Mouse (Mus musculus) small intestine, adult 2 months (tissue): ENCODE data around the gene Olfr148. TPM values are rescaled to one million over a fixed set of nuclear protein-coding genes. Genes with fewer than 3 reads are reported as not detected.

Experiments
- H3K27ac ChIP-seq: fragments of 200-500 bp; 2 replicates; pipeline ENCODE4 v1.5.1; 2012; ENCODE audit warnings: low read depth, low read length, control low read depth, inconsistent platforms; ENCODE audit not compliant: insufficient read depth
- H3K27me3 ChIP-seq: fragments of 200-500 bp; 2 replicates; pipeline ENCODE4 v1.6.1; 2012; ENCODE audit warnings: mild to moderate bottlenecking, moderate library complexity, low read length, inconsistent platforms; ENCODE audit not compliant: control insufficient read depth, insufficient read depth
- H3K36me3 ChIP-seq: fragments of 200-500 bp; 2 replicates; pipeline ENCODE4 v1.6.1; 2012; ENCODE audit warnings: mild to moderate bottlenecking, low read length, control low read depth, inconsistent platforms; ENCODE audit not compliant: control insufficient read depth, insufficient read depth
- H3K4me1 ChIP-seq: fragments of 200-500 bp; 2 replicates; pipeline ENCODE4 v1.6.1; 2012; ENCODE audit warnings: low read length, inconsistent platforms, mixed read lengths; ENCODE audit not compliant: control insufficient read depth, insufficient read depth, insufficient read length
- H3K4me3 ChIP-seq: fragments of 200-500 bp; 2 replicates; pipeline ENCODE4 v1.5.1; 2012; ENCODE audit warnings: low read depth, mild to moderate bottlenecking, control low read depth, inconsistent platforms, low read length, moderate library complexity
- CTCF ChIP-seq: fragments of 200-500 bp; IDR thresholded peaks from 2 replicates; pipeline ENCODE4 v1.5.1; 2012; ENCODE audit warnings: low read depth, mild to moderate bottlenecking, control low read depth, inconsistent platforms, low read length, moderate library complexity, mixed read lengths; ENCODE audit not compliant: insufficient replicate concordance, insufficient read length; ENCODE audit errors: extremely low read depth
- POLR2A ChIP-seq: fragments of 200-500 bp; IDR thresholded peaks from 2 replicates; pipeline ENCODE4 v1.6.1; 2012; ENCODE audit warnings: low read depth, mild to moderate bottlenecking, control low read depth, inconsistent platforms, low read length, moderate library complexity
- WGBS: fragments of 180-500 bp; shearing (Covaris S2); methylation state at CpG from one replicate; pipeline ENCODE4 v1.1.7; 2018; 5-methylcytosine and 5-hydroxymethylcytosine counted together
- polyA plus RNA-seq: library from polyadenylated mRNA; depleted of rRNA; stranded (reverse); fragments of >200 nt; gene quantifications from 2 replicates; pipeline ENCODE4 v1.2.3, GENCODE M21; 2012

The Olfr148 gene
- polyA plus RNA-seq, 1 experiment = not detected

GRCm38 (mm10) chr9:39611953-39612352 lies 1.5 kb downstream of the Olfr148 start:
- no peaks in the 10 kb centered on the region for H3K27me3 ChIP-seq
- no peak overlapping the region for H3K4me3 ChIP-seq
- WGBS = 67% methylated on average over 1 of the region's 1 CpGs
- H3K27ac ChIP-seq = no peak overlapping the region
- H3K36me3 ChIP-seq = no peaks in the 10 kb centered on the region
- no peaks in the 10 kb centered on the region for H3K4me1 ChIP-seq
- TF ChIP-seq POLR2A = no peak
- TF ChIP-seq CTCF = no peak

DNA sequence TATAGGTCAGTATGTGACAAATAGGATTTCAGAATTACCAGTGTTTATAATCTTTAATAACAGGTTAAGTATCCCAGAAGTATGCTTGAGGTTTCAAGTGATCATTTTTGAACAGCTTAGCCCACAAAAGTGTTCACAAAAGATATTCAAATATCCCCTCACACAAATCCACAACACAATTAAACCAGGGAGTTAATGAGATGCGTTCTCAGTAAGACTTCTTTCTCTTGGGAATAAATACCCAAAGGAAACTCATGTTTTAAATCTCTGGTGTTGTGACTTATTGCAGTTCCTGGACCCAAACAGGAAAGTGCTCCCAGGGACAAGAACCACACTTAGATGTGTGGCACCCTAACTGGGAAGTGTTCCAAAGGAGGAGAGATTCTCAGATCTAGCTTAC lies 10.6 kb downstream of the Olfr148 start, which contains the start of gene Olfr960:
Gene Olfr960 (plus strand): TSS at position 301 of the 400 bp plus-strand sequence.
- no peak within 1 kb of the TSS for H3K27ac ChIP-seq
- H3K27me3 ChIP-seq = no peaks in the 10 kb centered on the region
- H3K36me3 ChIP-seq = no peaks in the 10 kb centered on the region
- H3K4me1 ChIP-seq = no peaks in the 10 kb centered on the region
- WGBS = 71% methylated on average over 1 of the region's 1 CpGs
- TF ChIP-seq CTCF (no peak), POLR2A (no peak)
- no peak within 1 kb of the TSS for H3K4me3 ChIP-seq

- no peaks in the 10 kb centered on the region for H3K27me3 ChIP-seq
- no peak for TF ChIP-seq CTCF
- TF ChIP-seq POLR2A = no peak
- 86% methylated on average over 3 of the region's 3 CpGs for WGBS
Measured at GRCm38 (mm10) chr9:39623783-39624182, 13.3 kb downstream of the Olfr148 start.

GRCm38 (mm10) chr9:39624711-39625110 lies 14.3 kb downstream of the Olfr148 start:
- 15% methylated on average over 2 of the region's 2 CpGs for WGBS
- Histone ChIP-seq H3K27ac (no peak overlapping the region), H3K27me3 (no peaks in the 10 kb centered on the region), H3K36me3 (no peaks in the 10 kb centered on the region), H3K4me3 (no peak overlapping the region), H3K4me1 (no peaks in the 10 kb centered on the region)
- TF ChIP-seq POLR2A (no peak), CTCF (no peak)

More at GRCm38 (mm10) chr9:39623783-39624182, 13.3 kb downstream of the Olfr148 start:
- Histone ChIP-seq H3K27ac (no peak overlapping the region), H3K36me3 (no peaks in the 10 kb centered on the region), H3K4me1 (no peaks in the 10 kb centered on the region), H3K4me3 (no peak overlapping the region)

- WGBS = 76% methylated on average over 2 of the region's 2 CpGs
- no peak for TF ChIP-seq CTCF
- TF ChIP-seq POLR2A = no peak
- no peaks in the 10 kb centered on the region for H3K4me1 ChIP-seq
- H3K27me3 ChIP-seq = no peaks in the 10 kb centered on the region
- no peak overlapping the region for H3K27ac ChIP-seq
- H3K36me3 ChIP-seq = no peaks in the 10 kb centered on the region
- H3K4me3 ChIP-seq = no peak overlapping the region
Measured at GRCm38 (mm10) chr9:39629069-39629468, 18.6 kb downstream of the Olfr148 start.

DNA sequence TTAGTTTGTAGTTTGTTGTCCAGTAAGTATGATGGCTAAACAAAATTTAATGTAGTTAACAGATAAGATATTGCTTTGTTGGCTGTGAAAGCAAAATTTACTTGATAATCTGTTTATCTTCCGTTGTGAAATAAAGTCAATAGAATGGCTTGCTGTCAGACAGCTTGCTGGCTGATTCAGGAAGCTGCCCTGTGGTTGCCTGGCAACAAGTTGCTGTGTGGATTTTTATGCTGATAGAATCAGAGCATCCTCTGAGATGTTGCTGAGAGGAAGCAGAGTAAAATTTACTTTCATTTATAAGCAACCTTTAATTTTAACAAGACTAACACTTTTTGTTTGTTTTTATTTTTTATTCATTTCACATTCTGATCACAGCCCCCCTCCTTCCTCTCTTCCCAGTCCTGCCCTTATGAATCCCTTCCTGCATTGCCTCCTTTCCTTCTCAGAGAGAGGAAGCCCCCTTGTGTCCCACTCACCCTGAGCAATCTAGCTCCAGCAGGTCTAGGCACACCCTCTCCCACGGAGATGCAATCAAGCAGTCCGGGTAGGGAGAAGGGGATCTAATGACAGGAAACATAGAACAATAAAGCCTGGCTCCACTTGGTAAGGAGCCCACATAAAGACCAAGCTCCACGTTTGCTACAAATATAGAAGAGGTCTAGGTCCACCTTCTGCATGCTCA lies 23.6 kb downstream of the Olfr148 start:
- no peak for TF ChIP-seq CTCF
- TF ChIP-seq POLR2A = no peak
- H3K4me3 ChIP-seq = no peak overlapping the region
- WGBS = 15% methylated on average over 4 of the region's 4 CpGs

DNA sequence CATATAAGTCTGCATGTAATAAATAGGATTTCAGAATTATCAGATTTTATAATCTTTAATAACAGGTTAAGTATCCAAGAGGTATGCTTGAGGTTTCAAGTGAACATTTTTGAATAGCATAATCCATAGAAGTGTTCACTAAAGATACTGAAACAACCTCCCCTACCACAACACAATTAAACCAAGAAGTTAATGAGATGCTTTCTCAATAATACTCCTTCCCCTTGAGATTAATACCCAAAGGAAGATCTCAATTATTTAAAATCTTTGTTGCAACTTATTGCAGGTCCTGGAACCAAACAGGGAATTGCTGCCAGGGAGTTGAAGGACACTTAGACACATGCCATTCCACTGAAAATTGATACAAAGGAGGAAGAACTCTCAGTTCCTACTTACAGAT lies 34.3 kb downstream of the Olfr148 start, which contains the start of gene Olfr961:
Gene Olfr961 (plus strand): TSS at position 301 of the 400 bp plus-strand sequence.
- Histone ChIP-seq H3K27ac (no peak within 1 kb of the TSS), H3K4me1 (no peaks in the 10 kb centered on the region), H3K27me3 (no peaks in the 10 kb centered on the region), H3K4me3 (no peak within 1 kb of the TSS), H3K36me3 (no peaks in the 10 kb centered on the region)
- TF ChIP-seq CTCF = no peak
- TF ChIP-seq POLR2A = no peak

More for the DNA sequence above, 23.6 kb downstream of the Olfr148 start:
- no peaks in the 10 kb centered on the region for H3K27me3 ChIP-seq
- H3K36me3 ChIP-seq = no peaks in the 10 kb centered on the region
- no peaks in the 10 kb centered on the region for H3K4me1 ChIP-seq
- H3K27ac ChIP-seq = no peak overlapping the region
